Mouse (Mus musculus): ENCODE measurements around the gene Myh14.

DNA sequence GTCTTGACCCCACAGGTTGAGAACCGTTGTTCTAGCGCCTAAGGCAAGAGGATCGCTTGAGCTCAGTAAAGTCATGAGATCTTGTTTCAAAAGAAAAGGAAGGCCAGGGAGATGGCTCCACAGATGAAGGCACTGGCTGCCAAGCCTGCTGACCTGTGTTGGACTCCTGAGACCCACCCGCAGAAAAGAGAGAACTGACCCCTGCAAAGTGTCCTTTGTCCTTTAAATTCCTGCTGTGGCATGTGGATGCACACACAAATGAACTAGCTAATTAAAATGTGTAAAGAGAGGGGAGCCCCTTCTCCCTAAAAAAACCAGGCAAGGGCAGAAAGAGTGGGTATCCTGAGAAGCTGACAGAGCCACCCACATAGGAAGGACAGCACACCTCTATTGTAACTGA lies 98.8 kb downstream of the Myh14 start:
- TF ChIP-seq POLR2A (IDR thresholded peaks at IDR 0.05; ENCODE audit: borderline replicate concordance, low read depth, low read length): no peak
- TF ChIP-seq CTCF (IDR thresholded peaks at IDR 0.05; ENCODE audit: low read depth, low read length): no peak
